Mouse (Mus musculus) layer of hippocampus, postnatal 25 days (tissue): ENCODE results near the gene Atp23. TPM values are rescaled to one million over a fixed set of nuclear protein-coding genes. Genes with fewer than 3 reads are reported as not detected.
"Not testable (repeated sequence)": the region's sequence is repeated elsewhere in the genome, so short reads cannot be mapped to it uniquely, and the experiment has no call there.

Experiments
- DNase-seq, 2 experiments: peaks; one replicate each; pipeline ENCODE4 v3.0.0; 2022; ENCODE audit warnings: mixed read lengths in 2 of 2, low spot score in 1 of 2; ENCODE audit errors: extremely low spot score in 1 of 2
- total RNA-seq, 2 experiments: library from RNA; stranded (reverse); gene quantifications; 2 replicates each; pipeline ENCODE4 v1.2.3; 2021

Atp23 gene
- total RNA-seq, 2 experiments from 2014 or later, result 8.4 to 9.6 TPM

- DNase-seq, result no peak
Observed at GRCm38 (mm10) chr10:126827941-126828593, 73.1 kb downstream of the Atp23 start.

GRCm38 (mm10) chr10:126826982-126827381 is 74.2 kb downstream of the Atp23 start:
- DNase-seq, result no peak

- not testable (repeated sequence) for DNase-seq
Observed at GRCm38 (mm10) chr10:126826216-126826615, 74.9 kb downstream of the Atp23 start.

- DNase-seq, result no peak
Observed at GRCm38 (mm10) chr10:126822418-126822817, 78.7 kb downstream of the Atp23 start.

Other genes with a start within 250 kb of the Atp23 start
- 100 to 1,000 TPM in 1 of 2 experiments, 10 to 100 TPM in 1; 98.6 to 118 TPM for gene Ctdsp2, start 77.4 kb upstream of the Atp23 start, total RNA-seq
- gene Avil, start 99.4 kb upstream of the Atp23 start, total RNA-seq, result under 1 TPM; 0.47 to 0.69 TPM
- 10 to 100 TPM; 27.2 to 27.3 TPM for gene Tsfm, start 129.5 kb upstream of the Atp23 start, total RNA-seq
- 10 to 100 TPM in 1 of 2 experiments, 1 to 10 TPM in 1; 8.5 to 12.1 TPM for gene Mettl1, start 140.1 kb upstream of the Atp23 start, total RNA-seq
- gene Eef1akmt3, start 140.2 kb upstream of the Atp23 start, total RNA-seq, result under 1 TPM; 0.15 to 0.47 TPM
- gene Cyp27b1, start 146.9 kb upstream of the Atp23 start, total RNA-seq, result under 1 TPM; 0.27 to 0.80 TPM
- gene March9, start 158.8 kb upstream of the Atp23 start, total RNA-seq, result 10 to 100 TPM; 23.0 to 25.1 TPM
- gene Cdk4, start 162.2 kb upstream of the Atp23 start, total RNA-seq, result 100 to 1,000 TPM; 104 to 110 TPM
- gene Tspan31, start 168.9 kb upstream of the Atp23 start, total RNA-seq, result 10 to 100 TPM; 60.2 to 61.8 TPM
- 100 to 1,000 TPM; 754 to 837 TPM for gene Agap2, start 173.9 kb upstream of the Atp23 start, total RNA-seq
- 100 to 1,000 TPM; 105 to 107 TPM for gene Os9, start 219.8 kb upstream of the Atp23 start, total RNA-seq